Mouse (Mus musculus) heart, embryonic 14.5 days (tissue): ENCODE measurements around the gene Erv3. TPM values are rescaled to one million over a fixed set of nuclear protein-coding genes. Genes with fewer than 3 reads are reported as not detected.

ENCODE experiments used
- ATAC-seq: fragments of 200-750 bp; cut with Nextera tagmentation; 2 replicates; pipeline ENCODE4 v1.8.0; 2017; ENCODE audit warnings: low read depth, moderate TSS enrichment; ENCODE audit not compliant: insufficient number of reproducible peaks, insufficient read depth, low FRiP score
- H3K27ac ChIP-seq, 2 experiments: fragments of 200-500 bp in 1 of 2; fragments of 300-500 bp in 1 of 2; sonication (generic) in 1 of 2; replicated peaks in 1 of 2; 2 replicates each; pipeline ENCODE4 v1.5.1; 2012 to 2014; ENCODE audit warnings: low read depth in 2 of 2, low read length in 2 of 2, control low read depth in 1 of 2, mild to moderate bottlenecking in 1 of 2, mixed read lengths in 1 of 2; ENCODE audit not compliant: control insufficient read depth in 1 of 2, insufficient read depth in 1 of 2
- H3K27me3 ChIP-seq: fragments of 300-500 bp; sonication (generic); 2 replicates; pipeline ENCODE4 v1.6.1; 2014; ENCODE audit warnings: mild to moderate bottlenecking, low read length, control low read depth; ENCODE audit not compliant: control insufficient read depth, insufficient read depth
- H3K36me3 ChIP-seq: fragments of 300-500 bp; sonication (generic); 2 replicates; pipeline ENCODE4 v1.6.1; 2014; ENCODE audit warnings: mild to moderate bottlenecking, control low read depth, low read length, mixed read lengths; ENCODE audit not compliant: control insufficient read depth, insufficient read depth
- H3K4me1 ChIP-seq, 2 experiments: fragments of 200-500 bp in 1 of 2; fragments of 300-500 bp in 1 of 2; sonication (generic) in 1 of 2; 2 replicates each; pipeline ENCODE4 v1.6.1; 2012 to 2014; ENCODE audit warnings: low read length in 2 of 2, control low read depth in 1 of 2, mixed read lengths in 1 of 2; ENCODE audit not compliant: control insufficient read depth in 2 of 2, insufficient read depth in 2 of 2
- H3K4me2 ChIP-seq: fragments of 300-500 bp; sonication (generic); 2 replicates; pipeline ENCODE4 v1.6.1; 2014; ENCODE audit warnings: mild to moderate bottlenecking, low read length
- H3K4me3 ChIP-seq, 2 experiments: fragments of 200-500 bp in 1 of 2; fragments of 300-500 bp in 1 of 2; sonication (generic) in 1 of 2; 2 replicates each; pipeline ENCODE4 v1.5.1; 2012 to 2014; ENCODE audit warnings: low read length in 2 of 2, mild to moderate bottlenecking in 2 of 2, control low read depth in 1 of 2, low read depth in 1 of 2, moderate library complexity in 1 of 2; ENCODE audit not compliant: control insufficient read depth in 1 of 2, insufficient read depth in 1 of 2
- H3K9ac ChIP-seq: fragments of 300-500 bp; sonication (generic); 2 replicates; pipeline ENCODE4 v1.6.1; 2014; ENCODE audit warnings: mild to moderate bottlenecking, low read length
- H3K9me3 ChIP-seq: fragments of 300-500 bp; sonication (generic); 2 replicates; pipeline ENCODE4 v1.6.1; 2016; ENCODE audit warnings: low read length, control low read depth; ENCODE audit not compliant: control insufficient read depth
- WGBS: fragments of 180-500 bp; shearing (Covaris S2); extraction: QIAGEN DNeasy Blood & Tissue Kit; methylation state at CpG from one replicate; pipeline ENCODE4 v1.1.7; 2014; 5-methylcytosine and 5-hydroxymethylcytosine counted together
- polyA plus RNA-seq: library from polyadenylated mRNA; unstranded; fragments of >200 nt; fragmentation: Nextera tagmentation; extraction: Ambion mirVana; gene quantifications from 2 replicates; pipeline ENCODE4 v1.2.1, GENCODE M21; 2014

The Erv3 gene
- polyA plus RNA-seq, 1 experiment from 2014 or later: not detected

- no peak for ATAC-seq
- Histone ChIP-seq H3K4me2 (no peak overlapping the region), H3K36me3 (no peaks in the 10 kb centered on the region), H3K4me1 (peaks cover 6 to 10% of the 10 kb centered on the region in 2 experiments; a peak in 3 of 4 replicates), H3K9me3 (no peaks in the 10 kb centered on the region), H3K9ac (no peak overlapping the region), H3K27me3 (no peaks in the 10 kb centered on the region; the same call in 1 of the 2 replicates), H3K4me3 (no peak overlapping the region), H3K27ac (no peak overlapping the region)
- WGBS: 68% methylated on average over 3 of the region's 3 CpGs
These were observed 37.1 kb downstream of the Erv3 start for GRCm38 (mm10) chr2:131822492-131822891.

- no peak for ATAC-seq
- Histone ChIP-seq H3K4me3 (no peak overlapping the region), H3K4me1 (peaks cover 6 to 10% of the 10 kb centered on the region in 2 experiments; a peak in 3 of 4 replicates), H3K27ac (no peak overlapping the region), H3K4me2 (no peak overlapping the region), H3K9me3 (no peaks in the 10 kb centered on the region), H3K36me3 (no peaks in the 10 kb centered on the region), H3K9ac (no peak overlapping the region), H3K27me3 (no peaks in the 10 kb centered on the region; the same call in 1 of the 2 replicates)
- 60% methylated on average over 3 of the region's 3 CpGs for WGBS
These were observed 37.9 kb downstream of the Erv3 start for GRCm38 (mm10) chr2:131821708-131821990.

- Histone ChIP-seq H3K9ac (no peak overlapping the region), H3K9me3 (no peaks in the 10 kb centered on the region)
These were observed 38.4 kb downstream of the Erv3 start for GRCm38 (mm10) chr2:131820932-131821707.

GRCm38 (mm10) chr2:131820088-131820675, 39.4 kb downstream of the Erv3 start:
- no peak overlapping the region for H3K9ac ChIP-seq

More at GRCm38 (mm10) chr2:131820932-131821707, 38.4 kb downstream of the Erv3 start:
- H3K4me2 ChIP-seq: no peak overlapping the region
- H3K4me1 ChIP-seq: peaks cover 6 to 10% of the 10 kb centered on the region in 2 experiments; a peak in 3 of 4 replicates
- WGBS: 30% methylated on average over 6 of the region's 6 CpGs
- H3K4me3 ChIP-seq: no peak overlapping the region
- no peaks in the 10 kb centered on the region for H3K36me3 ChIP-seq
- no peak overlapping the region for H3K27ac ChIP-seq
- ATAC-seq: no peak
- no peaks in the 10 kb centered on the region; the same call in 1 of the 2 replicates for H3K27me3 ChIP-seq

GRCm38 (mm10) chr2:131814327-131814726, 45.2 kb downstream of the Erv3 start:
- Histone ChIP-seq H3K4me2 (no peak overlapping the region), H3K4me3 (no peak overlapping the region), H3K9ac (no peak overlapping the region), H3K27ac (no peak overlapping the region), H3K4me1 (no peaks in the 10 kb centered on the region), H3K27me3 (peaks cover 17% of the 10 kb centered on the region; the same call in 1 of the 2 replicates), H3K9me3 (no peaks in the 10 kb centered on the region), H3K36me3 (no peaks in the 10 kb centered on the region)
- ATAC-seq: no peak
- WGBS: 78% methylated on average over 10 of the region's 10 CpGs

More at GRCm38 (mm10) chr2:131820088-131820675, 39.4 kb downstream of the Erv3 start:
- Histone ChIP-seq H3K27ac (no peak overlapping the region), H3K4me1 (peaks cover 2 to 4% of the 10 kb centered on the region in 2 experiments; a peak in 2 of 4 replicates), H3K27me3 (peaks cover 3% of the 10 kb centered on the region; the same call in 1 of the 2 replicates), H3K36me3 (no peaks in the 10 kb centered on the region), H3K9me3 (no peaks in the 10 kb centered on the region), H3K4me2 (peak overlapping the region; percentile 61), H3K4me3 (no peak overlapping the region)
- WGBS: 24% methylated on average over 14 of the region's 14 CpGs
- ATAC-seq: no peak

- H3K4me1 ChIP-seq: no peaks in the 10 kb centered on the region
- no peak overlapping the region for H3K27ac ChIP-seq
- H3K4me2 ChIP-seq: no peak overlapping the region
- no peaks in the 10 kb centered on the region for H3K9me3 ChIP-seq
- peaks cover 17% of the 10 kb centered on the region; the same call in 1 of the 2 replicates for H3K27me3 ChIP-seq
- ATAC-seq: no peak
- no peak overlapping the region for H3K4me3 ChIP-seq
- H3K9ac ChIP-seq: no peak overlapping the region
- no peaks in the 10 kb centered on the region for H3K36me3 ChIP-seq
- WGBS: 67% methylated on average over 1 of the region's 1 CpGs
These were observed 46.1 kb downstream of the Erv3 start for GRCm38 (mm10) chr2:131813437-131813836.

- ATAC-seq: peak; percentile 45
- Histone ChIP-seq H3K36me3 (no peaks in the 10 kb centered on the region), H3K9me3 (no peaks in the 10 kb centered on the region), H3K4me2 (no peak overlapping the region), H3K27ac (no peak overlapping the region), H3K27me3 (peaks cover 17% of the 10 kb centered on the region; the same call in 1 of the 2 replicates), H3K4me1 (no peaks in the 10 kb centered on the region), H3K9ac (no peak overlapping the region), H3K4me3 (no peak overlapping the region)
- 18% methylated on average over 23 of the region's 23 CpGs for WGBS
These were observed 46.9 kb downstream of the Erv3 start for GRCm38 (mm10) chr2:131812480-131813137.
